Mouse (Mus musculus) adrenal gland, postnatal 14 days (tissue): Measurements from ENCODE around the gene Aven. TPM values are rescaled to one million over a fixed set of nuclear protein-coding genes. Genes with fewer than 3 reads are reported as not detected.

Experiments used
- DNase-seq: peaks from one replicate; pipeline ENCODE4 v3.0.0; 2021; ENCODE audit warnings: mixed read lengths
- total RNA-seq: library from RNA; stranded (reverse); gene quantifications from 2 replicates; pipeline ENCODE4 v1.2.3, GENCODE M21; 2021

Gene Aven
- total RNA-seq, 1 experiment from 2014 or later, result 15.3 TPM

DNA sequence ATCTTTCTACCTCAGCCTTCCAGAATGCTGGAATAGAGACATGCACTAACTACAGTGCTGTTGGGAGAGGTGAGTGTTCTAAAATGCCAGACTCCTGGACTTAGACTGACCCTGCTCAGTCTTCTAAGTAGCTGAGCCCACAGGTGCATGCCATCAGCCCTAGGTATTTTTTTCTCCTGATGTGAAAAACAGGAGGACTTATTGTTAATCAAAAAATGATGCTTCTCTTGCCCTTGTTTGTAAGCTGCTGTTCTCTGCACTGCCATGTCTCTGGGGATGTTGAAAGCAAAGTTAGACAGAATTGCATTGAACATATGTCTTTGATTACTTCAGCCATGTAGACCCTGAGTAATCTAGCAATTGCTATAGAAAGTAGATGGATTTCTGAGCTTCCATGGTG is 64.7 kb downstream of the Aven start:
- DNase-seq, result no peak

DNA sequence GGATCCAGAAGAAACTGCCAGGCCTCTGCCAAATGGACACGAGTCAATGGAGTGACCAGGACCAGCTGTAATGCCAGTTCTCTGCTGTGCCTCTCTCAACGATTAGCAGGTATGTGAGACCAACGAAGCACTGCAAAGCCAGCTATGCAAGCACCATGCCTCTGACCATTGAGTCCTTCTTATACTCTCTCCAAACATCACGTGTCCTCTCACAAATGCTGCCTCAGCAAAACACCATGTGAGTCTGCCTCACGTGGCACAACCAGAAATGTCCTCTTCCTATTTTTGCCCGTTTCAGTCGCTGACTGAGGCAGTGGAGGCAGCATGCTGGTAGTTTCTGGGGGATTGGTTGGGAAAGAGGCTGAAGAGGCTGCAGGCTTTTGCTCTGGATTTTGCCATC is 68.8 kb downstream of the Aven start:
- no peak for DNase-seq

DNA sequence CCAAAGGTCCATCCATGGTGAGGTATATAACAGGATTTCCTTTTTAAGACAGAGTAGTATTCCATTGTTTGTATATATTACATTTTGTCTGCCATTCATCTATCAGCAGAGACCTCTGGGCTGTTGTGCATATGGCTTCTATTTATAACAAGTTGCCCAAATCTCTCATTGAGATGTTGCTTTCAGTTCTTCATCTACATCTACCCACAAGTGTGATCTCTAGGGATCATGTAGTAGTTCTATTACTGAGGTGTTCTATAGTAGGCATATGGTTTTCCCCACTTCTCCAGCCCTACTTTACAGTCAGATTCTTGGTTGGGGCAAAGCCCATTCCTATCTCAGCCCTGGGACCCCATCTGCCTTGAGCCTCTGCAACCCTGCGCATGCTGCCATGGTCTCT is 72.3 kb downstream of the Aven start:
- no peak for DNase-seq

DNA sequence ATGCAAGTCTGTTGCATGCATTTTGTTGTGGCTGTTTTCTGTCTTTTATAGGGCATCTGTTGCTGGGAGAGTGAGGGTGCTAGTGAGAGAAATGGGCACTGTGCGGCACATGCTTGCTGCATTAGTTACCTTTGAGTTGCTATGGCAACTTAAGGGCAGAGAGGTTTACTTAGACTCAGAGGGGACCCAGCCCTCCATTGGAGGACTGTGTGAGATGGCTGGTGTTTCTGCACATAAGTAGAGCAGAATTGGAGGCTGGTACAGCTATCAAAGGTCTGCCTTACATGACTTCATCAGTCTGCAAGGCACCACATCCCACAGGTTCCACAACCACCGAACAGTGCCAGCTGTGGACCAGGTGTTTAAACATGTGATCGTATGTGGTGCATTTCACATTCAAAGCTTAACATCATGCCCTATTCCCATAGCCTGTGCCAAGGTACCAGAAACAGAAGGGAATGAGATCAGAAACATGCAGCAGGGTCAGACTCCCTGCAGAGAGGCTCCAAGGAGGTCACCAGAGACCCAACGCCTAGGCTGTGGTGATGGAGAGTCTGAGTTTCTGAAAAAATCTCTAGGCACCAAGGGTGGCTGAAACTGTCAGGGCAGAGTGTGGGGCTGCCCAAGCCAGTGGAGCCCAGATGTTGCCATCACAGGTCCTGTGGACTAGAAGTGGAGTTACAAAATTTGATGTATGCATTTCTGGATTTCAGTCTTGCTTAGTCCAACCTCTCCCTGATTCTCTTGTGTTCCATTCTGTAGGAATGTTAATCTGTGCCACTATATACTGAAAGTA is 73.7 kb downstream of the Aven start:
- DNase-seq, result no peak

DNA sequence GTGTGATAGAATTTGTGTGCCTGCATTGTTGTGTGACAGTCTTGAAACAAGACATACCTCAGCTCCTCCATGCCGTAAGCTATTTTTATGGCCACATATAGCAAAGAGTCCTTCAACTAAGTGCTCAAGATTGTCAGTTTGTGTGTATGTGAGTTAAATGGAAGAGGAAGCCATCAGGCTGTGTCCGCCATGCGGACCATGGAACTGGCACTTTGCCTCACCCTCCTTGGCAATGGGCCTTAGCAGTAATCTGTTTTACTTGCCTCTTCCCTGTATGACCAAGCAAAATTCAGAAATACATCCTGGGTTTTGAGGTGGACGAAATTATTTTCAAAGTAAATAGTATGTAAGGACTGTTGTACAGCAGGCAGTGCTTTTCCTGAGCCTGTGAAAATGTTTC is 75.0 kb downstream of the Aven start:
- DNase-seq, result no peak

DNA sequence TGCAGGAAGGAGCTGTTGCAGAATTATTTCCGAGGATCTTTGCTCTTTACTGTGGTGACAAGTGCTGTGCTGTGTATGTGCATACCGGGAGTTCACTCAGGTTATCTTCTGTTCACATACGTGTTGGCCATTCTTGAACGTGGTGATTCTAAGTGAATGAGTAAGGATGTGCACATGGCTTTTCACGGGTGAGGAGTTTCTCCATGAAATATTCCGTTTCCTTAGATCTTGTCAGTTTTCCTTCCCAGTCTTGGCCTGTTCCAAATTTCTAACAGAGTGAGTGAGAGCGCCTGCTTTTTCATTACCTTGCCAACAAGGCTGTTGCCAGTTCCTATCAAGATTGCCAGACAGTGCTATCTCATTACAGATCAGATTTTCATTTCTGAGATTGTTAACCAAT is 98.2 kb downstream of the Aven start:
- DNase-seq, result no peak

DNA sequence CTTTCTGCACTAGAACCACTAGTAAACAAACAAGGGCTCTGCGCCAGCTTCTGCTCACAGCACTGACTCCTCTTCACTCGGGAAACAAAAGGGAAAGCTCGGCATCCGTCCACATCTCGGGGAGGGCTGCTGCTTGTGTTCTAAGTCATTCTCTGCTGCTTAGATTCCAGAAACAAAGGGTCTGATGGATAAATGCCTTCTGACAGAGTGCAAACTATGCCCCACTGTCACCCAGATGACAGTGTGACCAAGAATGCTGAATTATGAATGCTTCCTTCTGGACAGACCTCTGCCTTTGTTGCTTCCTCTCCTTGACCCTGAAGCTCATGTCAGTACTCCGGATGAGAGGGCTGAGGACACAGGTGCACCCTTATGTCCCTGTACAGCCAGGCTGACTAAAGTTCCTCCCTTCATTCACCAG is 98.7 kb downstream of the Aven start:
- DNase-seq, result peak; percentile 55

DNA sequence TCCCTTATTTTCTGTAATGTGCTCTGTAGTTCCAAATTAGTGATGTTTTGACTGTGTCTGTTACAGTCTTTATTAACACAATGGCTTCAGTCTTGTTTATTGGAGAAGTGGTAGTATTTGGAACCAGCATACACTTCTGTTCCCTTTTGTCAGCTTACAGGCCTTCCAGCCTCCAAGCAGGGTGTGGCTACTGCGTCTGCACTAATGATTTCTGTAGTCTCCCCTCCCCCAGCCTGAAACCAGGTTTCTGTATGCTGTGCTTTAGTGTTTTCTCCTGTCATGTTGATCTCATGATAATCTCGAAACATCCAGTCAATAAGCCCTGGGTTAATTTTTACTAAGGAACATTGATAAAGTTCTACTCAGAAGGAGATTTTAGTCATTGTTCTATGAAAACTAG is 100.6 kb downstream of the Aven start:
- DNase-seq, result no peak

DNA sequence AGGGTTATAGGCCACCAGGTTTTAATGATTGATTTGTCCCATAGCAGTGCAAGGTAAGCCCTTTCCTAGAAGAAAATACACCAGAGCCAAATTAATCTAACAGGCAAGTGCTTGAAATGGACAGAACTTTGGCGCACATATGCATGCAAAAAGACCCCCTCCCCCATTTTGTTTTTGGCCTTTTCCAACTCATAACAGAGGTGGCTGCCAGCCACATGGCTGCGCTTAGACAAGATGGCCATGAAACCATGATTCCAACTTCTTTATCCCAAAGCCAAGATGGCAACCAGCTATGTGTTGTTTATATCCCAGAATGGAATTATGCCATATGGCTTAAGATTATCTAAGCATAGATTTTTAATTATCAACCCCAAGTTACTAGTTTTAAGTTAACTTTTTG is 101.0 kb downstream of the Aven start:
- DNase-seq, result no peak

DNA sequence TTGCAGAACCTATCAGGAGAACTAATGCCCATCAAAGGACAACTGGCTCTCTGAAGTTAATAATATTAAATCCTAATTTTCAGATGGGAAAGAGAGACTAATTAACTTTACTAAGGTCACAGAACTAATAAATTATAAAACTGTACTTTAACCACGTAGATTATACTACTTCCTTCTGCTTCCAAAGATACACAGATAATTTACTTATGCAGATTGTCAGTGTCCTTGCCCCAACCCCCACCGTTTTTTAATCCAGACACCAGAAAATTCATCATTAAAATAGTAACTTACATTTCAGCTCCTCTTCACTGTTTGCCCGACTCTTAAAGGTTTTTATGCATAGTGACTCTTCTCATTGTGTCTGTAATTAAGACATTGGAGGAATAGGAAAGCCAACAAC is 103.0 kb downstream of the Aven start:
- no peak for DNase-seq

DNA sequence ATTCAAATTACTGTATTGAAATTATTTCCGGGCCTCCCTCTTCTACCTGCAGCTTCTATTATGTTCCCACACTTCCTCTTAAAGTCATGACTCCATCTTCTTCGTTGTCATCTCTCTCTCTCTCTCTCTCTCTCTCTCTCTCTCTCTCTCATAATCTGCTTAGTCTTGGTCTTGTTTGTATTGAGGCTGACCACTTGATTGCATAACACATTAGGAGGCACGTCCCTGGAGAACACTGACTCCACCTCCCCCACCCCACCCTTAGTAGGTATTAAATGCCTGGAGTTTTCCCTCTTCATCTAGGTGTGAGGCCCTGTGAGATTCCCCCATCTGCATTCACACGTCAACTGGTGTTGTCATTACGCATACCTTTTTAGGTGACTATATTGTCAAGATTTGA is 103.7 kb downstream of the Aven start:
- DNase-seq, result no peak

DNA sequence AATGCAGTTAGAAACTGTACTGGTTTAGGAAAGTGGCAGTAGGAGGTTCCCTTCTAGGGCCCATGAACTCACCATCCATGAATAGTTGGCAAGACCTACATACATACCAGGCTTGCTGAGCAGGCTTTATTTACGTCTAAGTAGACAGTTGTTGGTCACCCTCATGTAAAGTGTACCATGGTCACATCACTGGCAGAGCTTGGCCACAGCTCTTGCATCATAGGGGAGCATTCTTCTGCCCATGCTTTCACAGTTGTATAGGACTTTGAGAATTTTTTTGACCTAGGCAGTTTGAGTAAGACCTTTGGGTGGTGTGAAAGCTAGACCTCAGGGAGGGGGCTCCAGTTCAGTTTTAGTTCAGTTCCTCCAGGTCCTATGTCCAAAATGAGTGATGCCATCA is 104.3 kb downstream of the Aven start:
- DNase-seq, result no peak

DNA sequence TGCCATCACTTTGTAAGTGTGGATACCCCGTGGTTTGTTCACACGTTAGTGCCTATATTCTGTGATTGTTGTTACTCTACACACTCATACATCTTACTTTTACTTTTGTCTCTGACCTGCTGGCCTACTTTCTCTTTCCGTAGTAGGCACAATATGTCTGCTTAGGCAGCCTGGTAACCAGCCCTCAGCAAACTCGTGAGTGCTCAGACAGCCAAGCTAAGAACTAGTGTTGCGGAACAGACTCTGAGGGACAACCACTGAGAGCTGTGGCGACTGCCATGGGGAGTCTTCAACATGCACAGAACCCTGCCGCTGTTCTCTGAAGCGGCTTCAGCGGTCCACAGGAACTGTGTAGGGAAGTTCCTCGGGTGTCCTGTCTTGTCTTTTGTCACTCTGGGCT is 107.5 kb downstream of the Aven start:
- no peak for DNase-seq

DNA sequence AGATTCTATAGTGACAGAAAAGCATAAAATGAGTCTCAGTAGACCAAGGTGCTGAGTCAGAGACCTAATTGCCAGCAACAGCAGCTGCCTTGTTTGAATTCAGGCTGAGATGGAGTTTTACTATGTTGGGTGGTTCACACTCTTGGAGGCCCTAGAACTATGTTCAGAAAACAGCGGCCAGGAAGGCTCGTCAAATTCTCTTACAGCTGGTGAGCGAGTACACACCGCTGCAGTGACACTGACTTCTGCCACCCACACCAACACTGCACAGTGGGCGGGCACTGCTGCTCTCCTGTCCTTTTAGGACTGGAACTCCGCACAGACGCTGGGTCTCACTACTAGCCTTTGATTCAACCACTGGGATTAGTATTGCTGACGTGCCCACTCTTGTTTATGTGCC is 109.7 kb downstream of the Aven start:
- DNase-seq, result no peak

DNA sequence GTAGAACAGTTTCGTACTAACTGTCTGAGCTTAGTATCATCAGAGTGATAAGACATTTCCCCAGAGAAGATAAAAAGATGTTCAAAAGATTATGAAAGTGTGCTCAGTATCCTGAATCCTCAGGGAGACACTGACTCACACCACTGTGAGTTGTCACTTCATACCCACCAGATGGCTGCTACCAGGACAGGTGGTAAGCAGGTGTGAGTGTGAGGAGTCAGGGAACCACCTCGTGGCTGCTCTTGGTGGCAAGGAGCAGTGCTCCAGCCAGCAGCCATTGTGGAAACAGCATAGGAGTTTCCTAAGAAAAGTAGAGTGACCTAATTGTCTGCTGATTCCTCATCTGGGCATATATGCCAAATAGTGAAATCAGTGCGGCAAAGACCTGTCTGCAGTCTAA is 113.8 kb downstream of the Aven start:
- DNase-seq, result no peak

DNA sequence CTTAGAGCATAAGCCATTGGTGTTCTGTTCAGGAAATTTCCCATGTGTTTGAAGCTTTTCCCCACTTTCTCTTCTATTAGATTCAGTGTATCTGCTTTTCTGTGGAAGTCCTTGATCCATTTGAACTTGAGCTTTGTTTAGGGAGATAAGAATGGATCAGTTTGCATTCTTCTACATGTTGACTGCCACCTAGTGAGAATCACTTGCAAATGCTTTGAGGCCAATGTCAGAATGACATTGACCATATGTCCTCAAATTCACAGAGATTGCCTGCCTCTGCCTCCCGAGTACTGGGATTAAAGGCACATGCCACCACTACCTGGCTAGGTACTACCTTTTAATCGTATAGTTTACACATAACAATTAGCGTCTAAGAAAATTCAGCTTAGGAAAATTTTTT is 119.9 kb downstream of the Aven start:
- no peak for DNase-seq

DNA sequence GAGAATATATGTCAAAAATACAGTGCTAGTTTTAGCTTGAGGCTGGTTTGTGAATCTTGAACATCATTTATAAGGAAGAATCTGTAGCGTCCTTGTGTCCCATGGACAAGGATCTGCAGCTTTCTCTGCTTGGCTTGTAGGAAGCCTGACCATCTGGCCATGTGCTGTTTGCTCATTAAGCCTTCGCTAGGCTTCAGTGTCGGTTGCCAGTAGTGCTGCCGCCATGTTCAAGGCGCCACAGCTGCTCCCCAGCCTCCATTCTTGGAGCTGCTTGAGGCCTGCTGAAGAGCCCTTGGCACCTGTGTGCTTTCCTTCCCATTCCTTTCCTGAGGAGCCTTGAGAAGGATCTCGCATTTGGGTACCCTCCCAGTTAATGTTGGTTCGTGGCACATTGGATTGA is 121.6 kb downstream of the Aven start:
- DNase-seq, result no peak

DNA sequence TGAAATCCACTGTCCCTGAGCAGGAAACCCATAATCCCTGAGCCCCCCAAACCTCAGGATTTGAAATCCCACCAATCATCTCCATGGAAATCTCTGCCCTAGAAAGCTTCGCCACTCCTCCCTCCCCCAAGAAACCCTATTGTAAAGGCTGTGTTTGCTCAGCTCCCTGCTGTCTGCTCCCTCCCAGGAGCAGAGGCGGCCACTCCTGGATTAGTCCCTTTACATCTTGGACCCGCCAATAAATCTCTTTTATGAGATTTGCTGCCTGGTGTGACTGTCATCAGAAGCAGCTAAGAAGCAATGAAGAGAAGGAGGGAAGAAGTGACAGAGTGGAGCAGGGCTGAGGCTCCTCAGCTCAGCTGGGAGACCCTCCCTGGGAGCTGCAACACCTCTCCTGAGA is 124.4 kb downstream of the Aven start:
- DNase-seq, result no peak

DNA sequence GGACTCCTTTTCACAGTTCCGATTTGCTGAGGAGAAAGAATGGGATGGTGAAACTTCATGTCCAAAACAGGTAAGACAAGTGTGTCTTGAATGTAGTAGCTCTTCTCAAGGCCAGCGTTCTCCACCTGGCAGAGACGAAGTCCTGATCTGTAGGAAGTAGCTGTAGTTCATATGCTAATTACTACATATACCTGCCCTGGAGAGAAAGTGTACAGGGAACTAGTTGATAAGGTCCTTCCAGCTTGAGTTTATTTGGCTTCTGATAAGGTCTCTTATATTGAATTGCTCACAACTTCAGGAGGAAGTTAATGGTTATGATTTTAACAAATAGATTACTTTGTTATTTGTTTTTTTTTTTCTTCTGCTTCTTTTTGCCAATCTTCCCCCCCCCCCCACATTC is 132.4 kb downstream of the Aven start:
- no peak for DNase-seq

DNA sequence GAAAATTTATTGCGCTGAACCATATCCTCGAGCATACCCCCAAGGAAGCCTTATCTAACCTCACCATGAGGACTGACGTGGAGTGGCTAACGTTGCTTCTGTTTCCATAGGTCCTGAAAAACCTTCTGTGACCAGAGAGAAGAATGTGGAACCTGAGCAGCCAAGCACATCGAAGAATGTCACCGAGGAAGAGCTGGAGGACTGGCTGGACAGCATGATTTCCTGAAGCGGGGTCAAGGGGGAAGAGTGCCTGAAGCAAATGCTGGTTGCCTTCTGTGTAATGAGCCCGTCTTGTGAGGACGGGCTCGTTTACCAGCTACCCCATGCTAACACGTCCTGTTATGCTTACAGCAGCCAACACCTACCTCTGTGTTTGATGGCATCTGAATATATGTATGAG is 137.9 kb downstream of the Aven start:
- DNase-seq, result no peak

DNA sequence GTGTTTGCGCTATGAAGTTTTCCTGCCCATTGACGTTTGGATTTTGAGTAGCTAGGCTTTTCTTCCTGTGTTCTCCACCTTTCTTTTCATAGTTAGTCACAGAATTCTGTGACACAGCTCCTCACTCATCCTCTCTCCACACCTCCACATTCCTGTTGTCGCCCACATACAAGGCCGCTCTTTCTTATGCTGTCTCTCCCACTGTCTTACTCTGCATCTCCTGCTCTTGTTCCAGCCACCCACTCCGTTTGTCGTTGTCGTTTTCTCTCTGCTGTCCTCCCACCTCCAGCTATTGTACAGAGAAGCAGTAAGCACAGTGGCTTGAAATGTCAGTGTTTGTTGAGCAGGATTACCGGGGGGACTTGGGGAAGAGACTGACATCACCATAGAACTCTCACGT is 139.8 kb downstream of the Aven start:
- no peak for DNase-seq

DNA sequence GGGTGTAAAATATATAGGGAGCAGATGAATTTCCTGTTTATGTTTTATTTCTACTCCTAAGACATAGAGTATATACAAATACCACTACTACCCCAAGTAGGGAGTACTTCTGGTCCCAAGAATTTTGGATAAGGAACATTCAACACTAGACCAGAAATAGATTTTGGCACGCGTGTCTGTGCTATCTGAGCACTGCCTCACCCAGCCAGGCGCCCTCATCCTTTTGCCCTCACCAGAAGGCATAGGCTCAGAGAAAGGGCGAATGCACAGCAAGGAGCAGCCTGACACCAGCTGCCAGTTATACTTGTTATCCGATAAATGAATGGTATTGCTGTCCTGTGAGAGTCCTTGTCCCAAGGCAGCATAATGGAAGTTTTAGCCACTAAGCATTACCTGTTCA is 144.4 kb downstream of the Aven start:
- no peak for DNase-seq

DNA sequence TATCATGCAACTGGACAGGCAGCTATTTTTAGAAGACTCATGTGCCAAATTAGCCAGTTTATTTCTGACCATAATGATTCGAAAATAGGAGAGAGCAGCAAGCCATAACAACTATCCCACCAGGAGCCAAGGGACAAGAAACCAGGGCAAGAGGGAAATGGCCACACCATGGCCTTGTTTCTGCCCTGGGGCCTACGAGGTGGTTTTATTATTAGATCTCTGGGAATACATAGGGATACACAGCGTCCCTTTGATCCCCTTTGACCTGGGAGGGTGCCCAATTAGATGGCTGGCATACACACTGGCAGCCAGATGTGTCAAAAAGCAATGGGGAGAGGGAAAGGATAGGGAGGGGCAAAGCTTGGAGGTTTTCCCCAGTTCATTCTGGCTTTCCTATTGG is 161.1 kb downstream of the Aven start:
- no peak for DNase-seq

DNA sequence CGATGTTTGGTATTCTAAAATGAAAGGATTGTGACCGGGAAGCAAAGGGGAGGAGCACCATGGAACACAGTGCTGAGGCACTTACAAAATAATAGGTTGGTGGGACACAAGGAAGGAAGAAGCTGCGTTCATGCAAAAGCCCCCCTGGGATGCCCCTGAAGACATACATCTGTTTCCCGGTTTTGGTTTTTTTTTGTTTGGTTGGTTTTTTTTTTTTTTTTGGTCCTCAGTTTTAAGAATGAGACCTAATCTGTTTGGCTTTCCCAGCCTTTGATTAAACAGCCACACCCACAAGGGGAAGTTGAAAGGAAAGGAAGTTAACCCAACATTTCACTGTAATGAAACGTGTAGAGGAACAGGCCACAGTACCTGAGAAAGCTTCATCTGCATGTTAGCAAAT is 163.4 kb downstream of the Aven start:
- no peak for DNase-seq

DNA sequence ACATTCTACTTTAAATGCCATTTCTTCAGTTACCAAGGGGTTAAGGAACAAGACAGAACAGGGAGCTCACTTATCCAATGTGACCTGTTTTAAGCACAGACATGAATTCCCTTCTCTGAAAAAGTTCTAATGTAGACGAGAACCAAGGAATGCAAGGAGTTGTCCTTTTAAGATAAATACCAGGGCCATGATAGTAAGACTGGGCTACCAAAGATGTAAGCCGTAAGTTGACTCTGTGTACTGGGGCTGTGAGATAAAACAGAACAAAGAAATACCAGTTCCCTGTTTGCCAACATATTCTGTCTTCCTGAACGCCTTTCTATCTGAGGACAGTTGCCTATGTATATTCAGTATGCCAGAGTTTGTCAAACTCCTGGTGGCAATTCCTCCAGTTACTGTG is 176.7 kb downstream of the Aven start:
- DNase-seq, result no peak
